Mouse (Mus musculus): ENCODE results near the gene Ruvbl2. TPM values are rescaled to one million over a fixed set of nuclear protein-coding genes. Genes with fewer than 3 reads are reported as not detected.
"Not testable (repeated sequence)": the region's sequence is repeated elsewhere in the genome, so short reads cannot be mapped to it uniquely, and the experiment has no call there.

Gene Ruvbl2
- total RNA-seq, 2 experiments from 2014 or later = 34.6 to 37.7 TPM

- peak in 1 of 2 experiments; percentile 68 for DNase-seq (ENCODE audit: low spot score in 2 of 2)
Observed at GRCm38 (mm10) chr7:45405091-45406075, 32.5 kb downstream of the Ruvbl2 start, which contains the start of gene Kcna7. Kcna7 (plus strand) TSS chr7:45405653.

GRCm38 (mm10) chr7:45403532-45404261, 34.2 kb downstream of the Ruvbl2 start:
- DNase-seq (ENCODE audit: low spot score in 2 of 2) = peak in 1 of 2 experiments; percentile 50

- no peak for DNase-seq (ENCODE audit: low spot score in 2 of 2)
Observed at GRCm38 (mm10) chr7:45401521-45402085, 36.3 kb downstream of the Ruvbl2 start.

- no peak for DNase-seq (ENCODE audit: low spot score in 2 of 2)
Observed at GRCm38 (mm10) chr7:45396787-45397186, 41.1 kb downstream of the Ruvbl2 start.

GRCm38 (mm10) chr7:45396337-45396775, 41.5 kb downstream of the Ruvbl2 start:
- not testable (repeated sequence) for DNase-seq (ENCODE audit: low spot score in 2 of 2)

- peak; percentile 100 for DNase-seq (ENCODE audit: low spot score in 2 of 2)
Observed at GRCm38 (mm10) chr7:45395578-45396336, 42.1 kb downstream of the Ruvbl2 start, which contains the start of gene Snrnp70. Snrnp70 (minus strand) TSS chr7:45395742.

- no peak for DNase-seq (ENCODE audit: low spot score in 2 of 2)
Observed at GRCm38 (mm10) chr7:45395129-45395541, 42.8 kb downstream of the Ruvbl2 start.

- DNase-seq (ENCODE audit: low spot score in 2 of 2) = no peak
Observed at GRCm38 (mm10) chr7:45386077-45386476, 51.8 kb downstream of the Ruvbl2 start.

- DNase-seq (ENCODE audit: low spot score in 2 of 2) = peak in 1 of 2 experiments; percentile 60
Observed at GRCm38 (mm10) chr7:45376057-45376456, 61.8 kb downstream of the Ruvbl2 start.

- DNase-seq (ENCODE audit: low spot score in 2 of 2) = no peak
Observed at GRCm38 (mm10) chr7:45374620-45375019, 63.3 kb downstream of the Ruvbl2 start.

GRCm38 (mm10) chr7:45372371-45372770, 65.5 kb downstream of the Ruvbl2 start:
- no peak for DNase-seq (ENCODE audit: low spot score in 2 of 2)

Small RNA genes lying within 50 kb of the gene (microRNA-seq; reads per million reads assigned to microRNA genes)
- gene Gm22133 = 0 reads per million in 2 experiments

Other genes with a start within 250 kb of the Ruvbl2 start
- gene Ccdc155, start 233.2 kb downstream of the Ruvbl2 start, total RNA-seq (2021) = 1 to 10 TPM; 2.2 to 3.4 TPM
- gene Dkkl1, start 225.9 kb downstream of the Ruvbl2 start, total RNA-seq (2021) = 1 to 10 TPM; 1.9 to 3.1 TPM
- 1 to 10 TPM; 3.2 to 4.2 TPM for gene Tead2, start 222.3 kb downstream of the Ruvbl2 start, total RNA-seq (2021)
- gene Cd37, start 199.0 kb downstream of the Ruvbl2 start, total RNA-seq (2021) = 1 to 10 TPM; 4.5 to 4.8 TPM
- gene Slc6a16, start 197.0 kb downstream of the Ruvbl2 start, total RNA-seq (2021) = 1 to 10 TPM; 1.3 to 2.6 TPM
- gene Slc6a21, start 160.6 kb downstream of the Ruvbl2 start, total RNA-seq (2021) = not detected
- 10 to 100 TPM in 1 of 2 experiments, 1 to 10 TPM in 1; 9.7 to 16.2 TPM for gene Trpm4, start 104.3 kb downstream of the Ruvbl2 start, total RNA-seq (2021)
- gene Hrc, start 102.8 kb downstream of the Ruvbl2 start, total RNA-seq (2021) = under 1 TPM; 0.17 to 0.18 TPM
- 100 to 1,000 TPM; 132 to 139 TPM for gene Ppfia3, start 71.1 kb downstream of the Ruvbl2 start, total RNA-seq (2021)
- gene Lin7b, start 67.5 kb downstream of the Ruvbl2 start, total RNA-seq (2021) = 100 to 1,000 TPM; 134 to 144 TPM
- 100 to 1,000 TPM; 364 to 405 TPM for gene Snrnp70, start 42.4 kb downstream of the Ruvbl2 start, total RNA-seq (2021)
- not detected for gene Kcna7, start 32.4 kb downstream of the Ruvbl2 start, total RNA-seq (2021)
- gene Ntf5, start 24.4 kb downstream of the Ruvbl2 start, total RNA-seq (2021) = not detected
- gene Lhb, start 17.3 kb downstream of the Ruvbl2 start, total RNA-seq (2021) = under 1 TPM in 1 of 2 experiments, not detected in 1; 0.50 TPM
- 10 to 100 TPM; 13.5 to 15.4 TPM for gene Gys1, start 3.3 kb downstream of the Ruvbl2 start, total RNA-seq (2021)
- gene Ftl1, start 21.8 kb upstream of the Ruvbl2 start, total RNA-seq (2021) = 100 to 1,000 TPM; 230 to 234 TPM
- gene Bax, start 28.8 kb upstream of the Ruvbl2 start, total RNA-seq (2021) = 10 to 100 TPM; 68.5 to 68.9 TPM
- under 1 TPM in 1 of 2 experiments, not detected in 1; 0.20 TPM for gene Tulp2, start 43.8 kb upstream of the Ruvbl2 start, total RNA-seq (2021)
- 1 to 10 TPM in 1 of 2 experiments, under 1 TPM in 1; 0.91 to 1.2 TPM for gene Gm45808, start 48.7 kb upstream of the Ruvbl2 start, total RNA-seq (2021)
- gene Dhdh, start 50.7 kb upstream of the Ruvbl2 start, total RNA-seq (2021) = 1 to 10 TPM; 5.3 to 5.7 TPM
- 100 to 1,000 TPM; 109 to 110 TPM for gene Nucb1, start 72.3 kb upstream of the Ruvbl2 start, total RNA-seq (2021)
- gene Ppp1r15a, start 88.2 kb upstream of the Ruvbl2 start, total RNA-seq (2021) = 10 to 100 TPM; 22.1 to 23.3 TPM
- gene Plekha4, start 88.2 kb upstream of the Ruvbl2 start, total RNA-seq (2021) = under 1 TPM; 0.64 to 0.71 TPM
- not detected for gene Hsd17b14, start 116.8 kb upstream of the Ruvbl2 start, total RNA-seq (2021)
- 10 to 100 TPM; 23.3 to 26.0 TPM for gene Bcat2, start 132.1 kb upstream of the Ruvbl2 start, total RNA-seq (2021)
- gene Fgf21, start 177.4 kb upstream of the Ruvbl2 start, total RNA-seq (2021) = not detected
- under 1 TPM in 1 of 2 experiments, not detected in 1; 0.18 TPM for gene Fut1, start 179.2 kb upstream of the Ruvbl2 start, total RNA-seq (2021)
- not detected for gene Izumo1, start 183.7 kb upstream of the Ruvbl2 start, total RNA-seq (2021)
- gene Rasip1, start 189.4 kb upstream of the Ruvbl2 start, total RNA-seq (2021) = 1 to 10 TPM; 6.0 to 6.3 TPM
- gene Mamstr, start 201.9 kb upstream of the Ruvbl2 start, total RNA-seq (2021) = 1 to 10 TPM; 1.1 to 2.3 TPM
- under 1 TPM in 1 of 2 experiments, not detected in 1; 0.12 TPM for gene Fut2, start 228.3 kb upstream of the Ruvbl2 start, total RNA-seq (2021)
- gene Ntn5, start 245.9 kb upstream of the Ruvbl2 start, total RNA-seq (2021) = 10 to 100 TPM in 1 of 2 experiments, 1 to 10 TPM in 1; 6.8 to 13.4 TPM